Comparison of ENCODE assay signal across 24 mouse cellular contexts in genomic region chr11:107263838-107264237, GRCm38 (mm10).
"Had no signal": no experiment of that assay in that cellular context is flagged by ENCODE, and none has a peak within 500 bp of the region (broad histone marks: within the 10 kb centered on the region; RNA-seq: fewer than 3 reads in every experiment).

No protein-coding gene starts in this region.

- H3K9me3 ChIP-seq: heart, embryonic 10.5 days; intestine, embryonic 15.5 days; kidney, embryonic 15.5 days had no signal

- DNase-seq: gastrocnemius, postnatal 25 days; heart, adult 18-20 months; heart, postnatal 10 days; heart, postnatal 4 days; kidney, adult 18-20 months; kidney, adult 9 months; kidney, postnatal 14 days; kidney, postnatal 36 days; layer of hippocampus, adult 9-11 months; layer of hippocampus, postnatal 36 days; left cerebral cortex, postnatal 4 days had no signal

- ATAC-seq: hindbrain, embryonic 16.5 days; inflammation-experienced regulatory T-cells, adult 6 months; intestine, embryonic 15.5 days; intestine, postnatal 0 days had no signal

- H3K27me3 ChIP-seq: heart, embryonic 12.5 days; hindbrain, embryonic 12.5 days; intestine, embryonic 15.5 days; kidney, embryonic 15.5 days; limb, embryonic 12.5 days had no signal

- H3K27ac ChIP-seq: hindbrain, embryonic 10.5 days; hindbrain, embryonic 12.5 days; hindbrain, embryonic 14.5 days; intestine, embryonic 15.5 days; kidney, embryonic 15.5 days; kidney, postnatal 0 days; limb, embryonic 12.5 days; liver, embryonic 14.5 days had no signal

- H3K9ac ChIP-seq: heart, embryonic 12.5 days; hindbrain, embryonic 12.5 days; hindbrain, embryonic 14.5 days; intestine, embryonic 15.5 days; kidney, embryonic 15.5 days; limb, embryonic 12.5 days; liver, embryonic 14.5 days had no signal

- H3K36me3 ChIP-seq: heart, embryonic 10.5 days; heart, embryonic 12.5 days; hindbrain, embryonic 12.5 days; intestine, embryonic 15.5 days had no signal

- H3K4me2 ChIP-seq: hindbrain, embryonic 12.5 days; hindbrain, embryonic 14.5 days; intestine, embryonic 15.5 days; kidney, embryonic 15.5 days; limb, embryonic 12.5 days had no signal

- H3K4me3 ChIP-seq: heart, embryonic 10.5 days; heart, embryonic 12.5 days; hindbrain, embryonic 10.5 days; hindbrain, embryonic 12.5 days; intestine, embryonic 15.5 days; kidney, embryonic 15.5 days; limb, embryonic 12.5 days had no signal
